Mouse (Mus musculus) limb, embryonic 11.5 days (tissue): ENCODE data around the gene Rwdd3. TPM values are rescaled to one million over a fixed set of nuclear protein-coding genes. Genes with fewer than 3 reads are reported as not detected.

Source experiments
- ATAC-seq: fragments of 200-750 bp; cut with Nextera tagmentation; 2 replicates; pipeline ENCODE4 v1.8.0; 2017; ENCODE audit warnings: low read depth; ENCODE audit not compliant: insufficient number of reproducible peaks, low FRiP score, low TSS enrichment
- DNase-seq: peaks from one replicate; pipeline ENCODE4 v3.0.0-alpha.2; 2015; ENCODE audit warnings: low spot score
- H3K27ac ChIP-seq: fragments of 300-500 bp; sonication (generic); replicated peaks from 2 replicates; pipeline ENCODE4 v1.5.1; 2014; ENCODE audit warnings: low read depth, mild to moderate bottlenecking, low read length
- H3K27me3 ChIP-seq: fragments of 300-500 bp; sonication (generic); 2 replicates; pipeline ENCODE4 v1.6.1; 2014; ENCODE audit warnings: mild to moderate bottlenecking, low read length, mixed read lengths; ENCODE audit not compliant: control insufficient read depth, insufficient read depth
- H3K36me3 ChIP-seq: fragments of 300-500 bp; sonication (generic); 2 replicates; pipeline ENCODE4 v1.6.1; 2014; ENCODE audit warnings: mild to moderate bottlenecking, low read length, moderate library complexity, mixed read lengths; ENCODE audit not compliant: control insufficient read depth, insufficient read depth
- H3K4me1 ChIP-seq: fragments of 300-500 bp; sonication (generic); 2 replicates; pipeline ENCODE4 v1.6.1; 2014; ENCODE audit warnings: low read length, mixed read lengths; ENCODE audit not compliant: control insufficient read depth, insufficient read depth
- H3K4me2 ChIP-seq: fragments of 300-500 bp; sonication (generic); 2 replicates; pipeline ENCODE4 v1.6.1; 2014; ENCODE audit warnings: low read depth, mild to moderate bottlenecking, moderate library complexity; ENCODE audit not compliant: severe bottlenecking
- H3K4me3 ChIP-seq: fragments of 300-500 bp; sonication (generic); 2 replicates; pipeline ENCODE4 v1.5.1; 2014; ENCODE audit warnings: low read depth, low read length
- H3K9ac ChIP-seq: fragments of 300-500 bp; sonication (generic); 2 replicates; pipeline ENCODE4 v1.6.1; 2014; ENCODE audit warnings: mild to moderate bottlenecking, low read length
- H3K9me3 ChIP-seq: fragments of 300-500 bp; sonication (generic); 2 replicates; pipeline ENCODE4 v1.6.1; 2016; ENCODE audit warnings: low read length; ENCODE audit not compliant: control insufficient read depth
- WGBS: fragments of 180-500 bp; shearing (Covaris S2); extraction: QIAGEN DNeasy Blood & Tissue Kit; methylation state at CpG from one replicate; pipeline ENCODE4 v1.1.7; 2014; 5-methylcytosine and 5-hydroxymethylcytosine counted together
- polyA plus RNA-seq: library from polyadenylated mRNA; unstranded; fragments of >200 nt; fragmentation: Nextera tagmentation; extraction: Ambion mirVana; gene quantifications from 2 replicates; pipeline ENCODE4 v1.2.1, GENCODE M21; 2014

Rwdd3 gene
- 4.7 and 5.6 TPM in 2 replicates for polyA plus RNA-seq

- H3K4me3 ChIP-seq, result peak within 1 kb of the TSS; percentile 64
- peak; percentile 92 for ATAC-seq
- no peaks in the 10 kb centered on the region for H3K27me3 ChIP-seq
- under 1% methylated on average over 39 of the region's 40 CpGs for WGBS
- H3K4me2 ChIP-seq, result peak within 1 kb of the TSS; percentile 76
- H3K27ac ChIP-seq, result peak within 1 kb of the TSS; percentile 55; the same call in 1 of the 2 replicates
- H3K9ac ChIP-seq, result peak within 1 kb of the TSS; percentile 69
- no peaks in the 10 kb centered on the region for H3K4me1 ChIP-seq
- H3K9me3 ChIP-seq, result no peaks in the 10 kb centered on the region
- DNase-seq, result peak; percentile 94
- no peaks in the 10 kb centered on the region for H3K36me3 ChIP-seq
Measured at GRCm38 (mm10) chr3:121171243-121171871, at the start of gene Rwdd3. Gene Rwdd3, minus strand, starts transcription at chr3:121171695.

- 70% methylated on average over 6 of the region's 6 CpGs for WGBS
- no peak for ATAC-seq
- Histone ChIP-seq H3K4me3 (no peak overlapping the region), H3K4me2 (no peak overlapping the region), H3K27ac (no peak overlapping the region), H3K27me3 (no peaks in the 10 kb centered on the region), H3K9ac (no peak overlapping the region), H3K4me1 (no peaks in the 10 kb centered on the region), H3K9me3 (no peaks in the 10 kb centered on the region), H3K36me3 (no peaks in the 10 kb centered on the region)
- DNase-seq, result no peak
Measured at GRCm38 (mm10) chr3:121217011-121217410, 45.5 kb upstream of the Rwdd3 start.

DNA sequence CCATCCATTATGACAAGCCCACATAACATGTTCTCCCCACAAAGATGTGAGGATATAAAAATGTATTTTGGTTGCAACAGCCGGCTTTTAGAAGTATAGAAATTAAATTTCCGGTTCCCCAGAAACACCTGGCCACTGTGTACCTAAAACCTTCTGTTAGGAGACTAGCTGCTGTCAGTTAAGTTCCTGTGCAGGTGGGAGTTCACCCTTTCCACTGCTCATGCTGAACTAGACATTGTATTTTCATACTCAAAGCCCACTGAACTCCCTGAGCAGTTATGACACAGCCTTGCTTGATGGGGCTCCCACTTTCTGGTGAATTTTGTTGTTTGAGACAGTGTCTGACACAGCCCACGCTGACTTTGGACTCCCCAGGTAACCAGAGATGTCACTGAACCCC lies 42.0 kb upstream of the Rwdd3 start:
- no peak for ATAC-seq
- no peak for DNase-seq
- H3K27me3 ChIP-seq, result no peaks in the 10 kb centered on the region
- H3K9ac ChIP-seq, result no peak overlapping the region
- H3K4me3 ChIP-seq, result no peak overlapping the region
- no peaks in the 10 kb centered on the region for H3K9me3 ChIP-seq
- H3K27ac ChIP-seq, result no peak overlapping the region
- H3K4me1 ChIP-seq, result no peaks in the 10 kb centered on the region
- H3K36me3 ChIP-seq, result no peaks in the 10 kb centered on the region
- 86% methylated on average over 3 of the region's 3 CpGs for WGBS
- no peak overlapping the region for H3K4me2 ChIP-seq

DNA sequence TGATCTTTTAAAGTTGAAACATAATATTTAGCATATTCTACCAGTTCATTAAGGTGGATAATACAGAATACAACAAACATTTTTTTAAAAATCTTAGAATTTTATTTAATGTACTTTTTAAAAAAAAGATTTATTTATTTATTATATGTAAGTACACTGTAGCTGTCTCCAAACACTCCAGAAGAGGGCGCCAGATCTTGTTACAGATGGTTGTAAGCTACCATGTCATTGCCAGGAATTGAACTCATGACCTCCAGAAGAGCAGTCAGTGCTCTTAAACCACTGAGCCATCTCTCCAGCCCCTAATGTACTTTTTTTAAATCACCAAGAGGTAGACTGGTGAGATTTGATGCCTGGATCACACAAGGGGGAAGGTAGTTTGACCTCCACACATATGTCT lies 40.7 kb upstream of the Rwdd3 start:
- 41% methylated on average over 1 of the region's 1 CpGs for WGBS
- H3K4me1 ChIP-seq, result no peaks in the 10 kb centered on the region
- no peaks in the 10 kb centered on the region for H3K36me3 ChIP-seq
- DNase-seq, result no peak
- H3K4me2 ChIP-seq, result no peak overlapping the region
- no peak overlapping the region for H3K4me3 ChIP-seq
- ATAC-seq, result no peak
- no peak overlapping the region for H3K9ac ChIP-seq
- no peak overlapping the region for H3K27ac ChIP-seq
- no peaks in the 10 kb centered on the region for H3K9me3 ChIP-seq
- no peaks in the 10 kb centered on the region for H3K27me3 ChIP-seq

- Histone ChIP-seq H3K27ac (no peak overlapping the region), H3K27me3 (no peaks in the 10 kb centered on the region), H3K4me2 (no peak overlapping the region), H3K9me3 (no peaks in the 10 kb centered on the region), H3K4me3 (no peak overlapping the region), H3K4me1 (no peaks in the 10 kb centered on the region), H3K36me3 (no peaks in the 10 kb centered on the region), H3K9ac (no peak overlapping the region)
- WGBS, result 94% methylated on average over 5 of the region's 5 CpGs
- no peak for DNase-seq
- no peak for ATAC-seq
Measured at GRCm38 (mm10) chr3:121208994-121209393, 37.5 kb upstream of the Rwdd3 start.

GRCm38 (mm10) chr3:121206202-121206882 lies 34.8 kb upstream of the Rwdd3 start:
- DNase-seq (no peak), ATAC-seq (no peak)
- H3K4me2 ChIP-seq, result no peak overlapping the region
- H3K4me1 ChIP-seq, result no peaks in the 10 kb centered on the region
- H3K36me3 ChIP-seq, result no peaks in the 10 kb centered on the region
- H3K9ac ChIP-seq, result no peak overlapping the region
- 82% methylated on average over 19 of the region's 19 CpGs for WGBS
- H3K27me3 ChIP-seq, result no peaks in the 10 kb centered on the region
- no peaks in the 10 kb centered on the region for H3K9me3 ChIP-seq
- H3K27ac ChIP-seq, result no peak overlapping the region
- H3K4me3 ChIP-seq, result no peak overlapping the region

DNA sequence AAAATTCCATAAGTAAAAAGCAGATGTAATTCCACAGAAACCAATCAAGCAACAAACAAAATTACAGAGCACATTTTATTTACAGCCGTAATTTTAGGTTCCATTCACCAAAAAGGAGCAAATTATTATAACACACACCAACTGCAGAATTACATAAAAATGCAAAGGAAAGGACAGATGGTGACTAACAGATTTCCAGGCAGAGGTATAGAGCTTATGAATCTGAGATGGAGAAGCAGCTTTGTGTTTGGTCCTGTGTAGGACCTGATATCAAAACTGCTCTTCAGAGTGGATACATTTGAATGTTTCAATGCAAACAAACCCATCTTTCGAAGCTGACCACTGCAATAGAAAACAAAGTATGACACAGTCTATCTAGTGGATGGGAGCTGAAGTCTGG lies 31.1 kb upstream of the Rwdd3 start:
- no peaks in the 10 kb centered on the region for H3K9me3 ChIP-seq
- WGBS, result 87% methylated on average over 2 of the region's 2 CpGs
- no peaks in the 10 kb centered on the region for H3K4me1 ChIP-seq

GRCm38 (mm10) chr3:121201012-121201747 lies 29.7 kb upstream of the Rwdd3 start:
- no peak overlapping the region for H3K27ac ChIP-seq
- no peak for DNase-seq
- no peaks in the 10 kb centered on the region for H3K27me3 ChIP-seq
- no peaks in the 10 kb centered on the region for H3K4me1 ChIP-seq
- no peaks in the 10 kb centered on the region for H3K9me3 ChIP-seq
- no peak overlapping the region for H3K9ac ChIP-seq
- ATAC-seq, result 0 out of 2 replicates have a peak, but pooled peaks have one; percentile 72
- H3K36me3 ChIP-seq, result no peaks in the 10 kb centered on the region
- H3K4me2 ChIP-seq, result no peak overlapping the region
- H3K4me3 ChIP-seq, result no peak overlapping the region
- WGBS, result 46% methylated on average over 11 of the region's 11 CpGs

More for the DNA sequence above, 31.1 kb upstream of the Rwdd3 start:
- no peaks in the 10 kb centered on the region for H3K27me3 ChIP-seq
- H3K4me2 ChIP-seq, result no peak overlapping the region
- no peak overlapping the region for H3K27ac ChIP-seq
- H3K9ac ChIP-seq, result no peak overlapping the region
- no peak for DNase-seq
- ATAC-seq, result no peak
- no peaks in the 10 kb centered on the region for H3K36me3 ChIP-seq
- H3K4me3 ChIP-seq, result no peak overlapping the region
